Mouse (Mus musculus) limb, embryonic 13.5 days (tissue): ENCODE measurements at regions not wholly inside any gene's neighbourhood (a gene's known extent, or its start where the extent isn't known, plus 50 kb on each side); places are given as distances from the start of the nearest gene placed in this dataset.
A peak's percentile ranks its signal among the peaks of the same experiment; 100 is the strongest.

Source experiments
- ATAC-seq: fragments of 200-750 bp; cut with Nextera tagmentation; 2 replicates; pipeline ENCODE4 v1.8.0; 2017; ENCODE audit warnings: low read depth, moderate number of reproducible peaks, moderate TSS enrichment; ENCODE audit not compliant: low FRiP score
- H3K27ac ChIP-seq: fragments of 300-500 bp; sonication (generic); 2 replicates; pipeline ENCODE4 v1.5.1; 2015; ENCODE audit warnings: inconsistent platforms, mild to moderate bottlenecking, moderate library complexity
- H3K27me3 ChIP-seq: fragments of 300-500 bp; sonication (generic); 2 replicates; pipeline ENCODE4 v1.6.1; 2015; ENCODE audit warnings: mild to moderate bottlenecking, inconsistent platforms
- H3K36me3 ChIP-seq: fragments of 300-500 bp; sonication (generic); 2 replicates; pipeline ENCODE4 v1.6.1; 2015; ENCODE audit warnings: inconsistent platforms, mild to moderate bottlenecking, moderate library complexity
- H3K4me1 ChIP-seq: fragments of 300-500 bp; sonication (generic); 2 replicates; pipeline ENCODE4 v1.6.1; 2015; ENCODE audit warnings: inconsistent platforms
- H3K4me2 ChIP-seq: fragments of 300-500 bp; sonication (generic); replicated peaks from 2 replicates; pipeline ENCODE4 v1.6.1; 2015; ENCODE audit warnings: inconsistent platforms, mild to moderate bottlenecking, moderate library complexity
- H3K4me3 ChIP-seq: fragments of 300-500 bp; sonication (generic); 2 replicates; pipeline ENCODE4 v1.5.1; 2015; ENCODE audit warnings: moderate library complexity, mild to moderate bottlenecking, inconsistent platforms
- H3K9ac ChIP-seq: fragments of 300-500 bp; sonication (generic); 2 replicates; pipeline ENCODE4 v1.6.1; 2015; ENCODE audit warnings: mild to moderate bottlenecking, inconsistent platforms
- H3K9me3 ChIP-seq: fragments of 300-500 bp; sonication (generic); 2 replicates; pipeline ENCODE4 v1.6.1; 2016; ENCODE audit warnings: inconsistent platforms
- WGBS: fragments of 180-500 bp; shearing (Covaris S2); methylation state at CpG from one replicate; pipeline ENCODE4 v1.1.7; 2015; 5-methylcytosine and 5-hydroxymethylcytosine counted together

DNA sequence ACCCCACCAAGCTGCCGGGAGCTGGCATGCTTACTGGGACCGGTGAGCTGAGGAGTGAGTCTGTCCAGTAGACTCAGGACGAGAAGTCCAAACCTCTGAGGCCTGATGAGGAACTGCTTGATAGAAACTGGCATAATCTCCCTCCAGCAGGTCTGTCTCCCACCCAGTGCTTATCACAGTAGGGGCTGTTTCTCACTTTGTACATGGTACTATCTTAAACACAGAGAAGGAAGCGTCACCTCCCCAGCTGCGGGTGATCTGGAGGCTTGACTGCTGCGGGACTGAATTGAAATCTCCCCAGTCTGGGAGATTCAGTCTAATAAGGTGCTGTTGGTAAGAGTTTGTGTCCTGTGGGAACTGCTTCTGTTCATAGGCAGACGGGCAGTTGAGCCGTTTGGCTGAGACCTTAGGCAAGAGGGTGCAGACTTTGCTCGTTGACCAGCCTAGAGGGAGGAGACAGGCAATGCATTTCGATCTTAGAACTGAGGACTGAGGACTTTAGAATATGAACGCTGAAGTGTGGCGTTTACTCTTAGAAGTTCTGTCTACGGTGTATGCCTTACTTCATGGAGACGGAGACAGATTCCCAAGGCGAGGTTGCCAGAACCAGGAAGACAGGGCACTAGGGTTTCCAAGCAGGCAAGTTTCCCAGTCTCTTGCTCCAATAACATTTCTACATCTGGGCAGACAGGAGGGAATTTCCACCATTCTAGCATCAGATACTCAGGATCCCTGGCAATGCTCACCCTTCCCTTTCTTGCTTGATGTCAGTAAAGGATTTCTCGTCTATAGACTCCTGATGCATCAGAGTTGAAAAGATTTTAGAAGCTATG is 69.5 kb upstream of the Picalm start:
- peak overlapping the region; percentile 73 for H3K27ac ChIP-seq
- no peak for ATAC-seq
- no peak overlapping the region; the same call in 1 of the 2 replicates for H3K4me3 ChIP-seq
- H3K27me3 ChIP-seq, result no peaks in the 10 kb centered on the region
- no peaks in the 10 kb centered on the region for H3K9me3 ChIP-seq
- 65% methylated on average over 16 of the region's 16 CpGs for WGBS
- no peak overlapping the region for H3K9ac ChIP-seq
- no peaks in the 10 kb centered on the region for H3K36me3 ChIP-seq
- H3K4me2 ChIP-seq, result peak overlapping the region; percentile 41
- H3K4me1 ChIP-seq, result peaks cover 33% of the 10 kb centered on the region

DNA sequence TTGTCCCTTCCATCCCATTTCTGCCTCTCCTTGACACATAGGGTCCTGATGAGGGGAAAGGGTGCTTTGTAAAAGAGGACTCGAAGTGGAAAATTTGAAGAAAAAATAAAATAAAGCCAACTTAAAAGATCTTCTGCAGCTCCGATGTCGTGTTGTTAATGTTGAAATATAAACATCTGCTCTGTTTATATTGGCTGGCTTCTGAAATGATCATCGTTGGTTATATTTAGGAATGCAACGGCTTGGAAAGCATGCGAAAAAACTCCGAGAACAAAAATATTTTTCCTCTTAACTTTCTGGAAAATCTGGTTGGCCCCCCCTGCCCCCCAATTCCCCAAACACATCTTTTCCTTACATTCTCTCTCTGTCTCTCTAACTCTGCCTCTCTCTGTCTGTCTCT is 68.3 kb upstream of the Picalm start:
- H3K27ac ChIP-seq, result no peak overlapping the region
- no peak overlapping the region for H3K9ac ChIP-seq
- H3K4me2 ChIP-seq, result peak overlapping the region; percentile 41; the same call in 1 of the 2 replicates
- H3K4me3 ChIP-seq, result no peak overlapping the region
- H3K36me3 ChIP-seq, result no peaks in the 10 kb centered on the region
- peaks cover 33% of the 10 kb centered on the region for H3K4me1 ChIP-seq
- 66% methylated on average over 7 of the region's 7 CpGs for WGBS
- no peaks in the 10 kb centered on the region; the same call in 1 of the 2 replicates for H3K27me3 ChIP-seq
- H3K9me3 ChIP-seq, result no peaks in the 10 kb centered on the region
- no peak for ATAC-seq

DNA sequence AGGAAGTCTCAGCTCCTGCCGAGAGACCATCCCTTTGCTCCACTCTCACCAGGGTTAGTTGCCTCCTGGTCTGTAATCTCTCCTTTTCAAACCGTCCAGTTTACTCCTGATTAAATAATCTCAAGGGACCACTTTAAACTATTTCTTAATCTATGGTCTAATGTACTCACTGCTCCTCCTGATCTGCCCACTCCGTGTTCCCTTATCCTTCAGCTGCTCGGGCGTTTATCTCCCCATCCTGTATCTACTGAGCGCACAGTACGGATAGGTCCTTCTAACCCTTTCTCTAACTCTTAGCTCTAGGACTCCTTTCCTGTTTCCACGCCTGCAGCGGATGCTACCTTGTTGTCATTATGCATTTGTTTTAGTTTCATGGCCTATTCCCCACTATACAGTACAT is 67.1 kb upstream of the Picalm start:
- ATAC-seq, result no peak
- Histone ChIP-seq H3K9me3 (no peaks in the 10 kb centered on the region), H3K4me3 (no peak overlapping the region), H3K27me3 (no peaks in the 10 kb centered on the region; the same call in 1 of the 2 replicates), H3K36me3 (no peaks in the 10 kb centered on the region), H3K9ac (no peak overlapping the region), H3K27ac (no peak overlapping the region), H3K4me2 (no peak overlapping the region), H3K4me1 (peaks cover 33% of the 10 kb centered on the region)
- 83% methylated on average over 9 of the region's 9 CpGs for WGBS

DNA sequence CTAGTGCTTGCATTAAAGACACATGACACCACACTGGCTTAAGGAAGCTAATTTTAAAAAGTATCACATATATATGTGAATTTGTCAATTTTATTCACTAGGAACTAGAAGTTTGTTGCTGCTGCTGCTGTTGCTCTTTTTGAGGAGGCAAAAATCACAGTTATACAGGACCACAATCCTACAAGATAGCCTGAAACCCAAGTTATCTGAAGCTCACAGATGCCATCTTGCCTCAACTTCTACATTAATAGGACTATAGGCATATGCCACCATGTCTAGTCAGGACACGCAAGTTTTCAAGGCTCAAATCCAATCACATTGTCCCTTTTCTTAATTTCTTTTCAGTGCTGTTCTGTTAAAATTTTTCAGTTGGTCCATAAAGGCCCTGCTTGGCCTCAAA is 65.8 kb upstream of the Picalm start:
- Histone ChIP-seq H3K4me3 (no peak overlapping the region), H3K4me2 (no peak overlapping the region), H3K27me3 (no peaks in the 10 kb centered on the region; the same call in 1 of the 2 replicates), H3K4me1 (peaks cover 28% of the 10 kb centered on the region), H3K9me3 (no peaks in the 10 kb centered on the region), H3K27ac (no peak overlapping the region), H3K36me3 (no peaks in the 10 kb centered on the region), H3K9ac (no peak overlapping the region)
- WGBS, result 92% methylated on average over 1 of the region's 1 CpGs
- no peak for ATAC-seq

DNA sequence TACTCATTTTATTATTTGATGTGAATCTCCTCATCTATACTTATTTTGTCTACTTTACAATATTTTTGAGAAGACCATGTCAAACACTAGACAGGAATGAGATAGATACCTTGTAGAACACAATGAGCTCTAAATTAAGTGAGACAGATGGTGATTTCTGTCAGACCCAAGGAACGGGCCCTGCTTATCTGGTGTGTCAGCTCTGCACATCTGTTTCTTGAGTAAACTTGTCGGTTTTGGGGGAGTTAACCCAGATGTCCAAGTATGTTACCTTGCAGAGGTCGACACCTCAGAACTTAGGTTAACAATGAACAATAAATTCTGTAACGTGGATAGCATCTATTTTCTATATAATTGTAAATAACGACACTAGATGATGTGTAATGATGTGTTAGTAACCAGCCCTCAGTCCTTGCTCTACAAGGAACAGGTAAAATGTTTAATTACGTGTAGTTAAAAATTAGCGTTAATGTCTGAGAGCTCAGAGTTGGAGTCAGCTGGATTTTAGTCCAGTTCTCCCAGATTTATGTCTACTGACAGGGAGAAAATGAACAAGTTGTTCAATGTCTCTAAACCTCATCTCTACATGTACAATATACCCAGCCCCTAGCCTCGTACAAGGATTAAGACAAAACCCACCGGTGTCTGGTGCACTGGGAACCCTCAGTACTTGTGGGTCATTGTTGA is 64.6 kb upstream of the Picalm start:
- H3K9me3 ChIP-seq, result no peaks in the 10 kb centered on the region
- no peak overlapping the region for H3K9ac ChIP-seq
- no peaks in the 10 kb centered on the region for H3K36me3 ChIP-seq
- no peak for ATAC-seq
- H3K27me3 ChIP-seq, result no peaks in the 10 kb centered on the region; the same call in 1 of the 2 replicates
- no peak overlapping the region for H3K4me3 ChIP-seq
- no peak overlapping the region for H3K4me2 ChIP-seq
- peaks cover 15% of the 10 kb centered on the region for H3K4me1 ChIP-seq
- 46% methylated on average over 9 of the region's 9 CpGs for WGBS
- H3K27ac ChIP-seq, result no peak overlapping the region

DNA sequence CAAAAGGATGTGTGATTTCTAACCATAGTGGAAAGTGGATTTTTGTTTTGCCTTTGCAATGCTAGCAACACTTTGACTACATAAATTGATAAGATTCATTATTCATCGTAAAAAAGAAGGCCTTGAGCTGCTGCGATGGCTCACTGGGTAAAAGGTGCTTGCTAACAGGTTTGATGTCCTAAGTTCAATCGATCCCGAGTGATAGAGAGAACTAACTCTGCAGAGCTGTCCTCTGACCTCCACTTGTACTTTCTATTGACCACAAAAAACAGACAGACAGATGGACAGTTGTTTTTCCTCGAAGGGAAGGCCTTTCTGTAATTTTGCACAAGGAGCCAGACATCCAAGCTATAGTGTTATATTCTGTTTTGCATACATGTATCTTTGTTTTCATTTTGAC is 63.7 kb upstream of the Picalm start:
- no peak overlapping the region for H3K27ac ChIP-seq
- H3K4me2 ChIP-seq, result no peak overlapping the region
- no peak for ATAC-seq
- WGBS, result 86% methylated on average over 5 of the region's 5 CpGs
- H3K4me3 ChIP-seq, result no peak overlapping the region
- H3K9me3 ChIP-seq, result no peaks in the 10 kb centered on the region
- no peak overlapping the region for H3K9ac ChIP-seq
- H3K27me3 ChIP-seq, result no peaks in the 10 kb centered on the region; the same call in 1 of the 2 replicates
- 0 out of 2 replicates have a peak, but pooled peaks cover 8% of the 10 kb centered on the region for H3K4me1 ChIP-seq
- H3K36me3 ChIP-seq, result no peaks in the 10 kb centered on the region

DNA sequence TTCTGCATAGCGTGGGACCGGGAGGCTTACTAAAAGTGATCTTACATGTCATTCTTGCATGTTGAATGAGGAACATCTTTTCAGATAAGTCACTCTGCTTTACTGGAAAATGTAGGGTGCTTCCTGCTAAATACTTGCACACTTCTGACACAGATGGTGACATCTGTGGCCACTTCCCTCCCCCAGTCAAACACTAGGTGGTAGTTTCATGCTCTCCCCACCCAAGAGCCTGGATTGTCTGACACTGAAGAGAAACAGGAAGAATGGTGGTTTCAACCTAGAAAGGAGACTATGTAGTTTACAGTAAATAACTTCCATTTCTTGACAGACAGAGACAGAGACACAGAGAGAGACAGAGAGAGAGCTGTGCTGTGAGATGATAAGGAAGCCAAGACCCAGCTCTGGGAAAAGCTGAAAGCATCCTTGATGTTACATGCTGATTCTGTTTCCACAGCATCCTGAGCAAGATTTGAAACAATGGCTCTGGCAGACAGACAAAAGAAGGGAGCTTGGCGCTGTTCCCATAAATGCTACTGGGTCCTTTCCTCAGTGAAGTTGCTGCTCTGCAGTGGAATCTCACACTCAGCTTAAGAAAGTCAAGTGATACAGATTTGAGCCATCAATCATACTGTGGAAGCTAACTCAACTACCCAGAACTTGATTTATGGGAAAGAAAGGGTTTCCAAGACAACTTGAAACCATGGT is 61.9 kb upstream of the Picalm start:
- no peak for ATAC-seq

DNA sequence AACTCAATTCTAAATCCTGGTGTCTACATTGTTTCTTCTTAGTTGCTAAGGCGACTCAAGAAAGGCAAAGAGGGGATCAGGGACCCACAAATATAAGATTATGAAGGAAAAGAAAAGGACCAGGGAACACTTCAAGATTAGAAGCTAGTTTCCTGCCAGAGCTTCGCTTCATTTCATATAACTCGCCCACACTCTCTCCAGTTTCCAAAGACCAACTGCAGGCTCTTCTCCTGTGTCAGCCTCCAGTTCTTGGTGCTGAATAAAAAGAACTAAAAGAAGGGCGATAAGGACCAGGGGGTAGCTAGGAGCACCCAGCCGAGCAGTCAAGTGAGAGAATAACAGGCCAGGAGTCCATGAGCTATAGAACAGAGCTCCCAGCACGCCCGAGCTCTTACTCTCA is 59.7 kb upstream of the Picalm start:
- H3K9ac ChIP-seq, result no peak overlapping the region
- H3K4me2 ChIP-seq, result no peak overlapping the region
- H3K27me3 ChIP-seq, result no peaks in the 10 kb centered on the region; the same call in 1 of the 2 replicates
- H3K4me3 ChIP-seq, result no peak overlapping the region
- no peak overlapping the region for H3K27ac ChIP-seq
- H3K36me3 ChIP-seq, result no peaks in the 10 kb centered on the region
- no peak for ATAC-seq
- H3K9me3 ChIP-seq, result no peaks in the 10 kb centered on the region
- no peaks in the 10 kb centered on the region for H3K4me1 ChIP-seq
- 82% methylated on average over 7 of the region's 7 CpGs for WGBS

More for the DNA sequence above, 61.9 kb upstream of the Picalm start:
- Histone ChIP-seq H3K4me1 (no peaks in the 10 kb centered on the region), H3K4me2 (no peak overlapping the region), H3K4me3 (no peak overlapping the region), H3K27me3 (no peaks in the 10 kb centered on the region; the same call in 1 of the 2 replicates), H3K9me3 (no peaks in the 10 kb centered on the region), H3K27ac (no peak overlapping the region), H3K9ac (no peak overlapping the region), H3K36me3 (no peaks in the 10 kb centered on the region)
- WGBS, result 90% methylated on average over 3 of the region's 3 CpGs

DNA sequence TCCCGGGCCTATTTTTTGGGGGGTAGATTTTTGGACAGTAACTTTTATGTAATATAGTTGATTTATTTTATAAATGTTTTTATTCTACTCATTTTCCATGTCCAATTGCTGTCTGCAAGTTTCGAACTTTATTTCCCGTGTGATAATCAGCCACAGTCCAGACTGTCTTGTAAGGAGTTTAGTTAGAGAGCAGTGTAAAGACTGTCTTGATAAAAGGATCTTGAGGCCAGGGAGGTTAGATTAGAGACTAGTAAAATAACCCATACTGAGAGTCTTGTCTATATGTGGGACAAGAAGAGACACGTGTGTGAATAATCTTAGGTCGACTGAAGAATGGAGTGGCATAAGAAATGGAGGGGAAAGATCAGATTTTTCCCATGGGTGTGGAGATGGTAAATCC is 56.1 kb upstream of the Picalm start:
- ATAC-seq, result no peak
- WGBS, result 89% methylated on average over 5 of the region's 5 CpGs
- Histone ChIP-seq H3K9ac (no peak overlapping the region), H3K9me3 (no peaks in the 10 kb centered on the region), H3K27ac (no peak overlapping the region), H3K4me1 (no peaks in the 10 kb centered on the region), H3K36me3 (no peaks in the 10 kb centered on the region), H3K27me3 (no peaks in the 10 kb centered on the region), H3K4me3 (no peak overlapping the region), H3K4me2 (no peak overlapping the region)

DNA sequence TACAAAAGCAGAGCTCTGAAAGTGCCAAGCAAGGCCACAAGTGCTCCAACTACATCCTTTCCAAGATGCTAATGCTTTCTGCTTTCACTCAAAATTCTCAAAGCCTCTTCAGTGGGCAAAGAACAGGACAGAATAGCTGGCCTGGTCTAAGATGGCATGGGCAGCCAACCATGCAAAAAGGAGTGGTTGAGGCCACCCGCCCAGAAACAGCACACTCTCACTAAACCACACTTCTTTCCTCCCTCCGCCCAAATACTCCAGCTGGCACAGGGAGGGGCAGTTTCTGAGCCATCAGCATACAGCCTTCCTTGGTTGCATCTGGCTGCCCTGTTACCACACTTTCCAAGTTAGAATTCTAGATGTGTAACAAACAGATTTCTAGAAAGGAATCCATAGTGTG is 55.4 kb upstream of the Picalm start:
- H3K4me3 ChIP-seq, result no peak overlapping the region
- ATAC-seq, result no peak

DNA sequence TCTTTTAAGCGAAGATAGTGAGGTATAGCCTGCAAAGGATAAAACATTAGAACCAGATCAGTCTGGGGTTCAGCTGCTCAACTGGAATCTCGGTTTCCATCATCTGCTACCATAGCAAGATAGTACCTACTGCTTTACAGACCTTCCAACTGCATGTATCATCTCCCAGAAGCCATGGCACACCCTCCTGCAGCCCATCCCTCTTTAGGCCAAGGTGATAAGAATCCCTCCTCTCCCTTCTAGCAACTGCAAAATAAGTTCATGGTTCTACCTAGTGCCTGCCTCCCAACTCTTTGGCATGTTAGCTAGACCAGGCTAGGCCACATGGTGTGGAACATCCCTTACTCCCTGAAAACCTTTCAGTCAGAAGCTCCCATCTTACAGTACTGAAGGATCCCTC is 52.4 kb upstream of the Picalm start:
- 83% methylated on average over 2 of the region's 2 CpGs for WGBS
- H3K9ac ChIP-seq, result no peak overlapping the region
- no peak overlapping the region for H3K4me2 ChIP-seq
- H3K27ac ChIP-seq, result no peak overlapping the region
- no peak for ATAC-seq
- H3K4me1 ChIP-seq, result no peaks in the 10 kb centered on the region
- H3K9me3 ChIP-seq, result no peaks in the 10 kb centered on the region
- no peaks in the 10 kb centered on the region for H3K36me3 ChIP-seq
- no peaks in the 10 kb centered on the region for H3K27me3 ChIP-seq
- no peak overlapping the region for H3K4me3 ChIP-seq

More for the DNA sequence above, 55.4 kb upstream of the Picalm start:
- no peaks in the 10 kb centered on the region for H3K27me3 ChIP-seq
- H3K9ac ChIP-seq, result no peak overlapping the region
- H3K9me3 ChIP-seq, result no peaks in the 10 kb centered on the region
- H3K4me1 ChIP-seq, result no peaks in the 10 kb centered on the region
- no peak overlapping the region for H3K4me2 ChIP-seq
- WGBS, result 89% methylated on average over 2 of the region's 2 CpGs
- no peaks in the 10 kb centered on the region for H3K36me3 ChIP-seq
- H3K27ac ChIP-seq, result no peak overlapping the region
